Mouse (Mus musculus): ENCODE measurements around the gene Nhej1. TPM values are rescaled to one million over a fixed set of nuclear protein-coding genes. Genes with fewer than 3 reads are reported as not detected.

The Nhej1 gene
- polyA plus RNA-seq, 1 experiment from 2014 or later: 10.2 TPM

DNA sequence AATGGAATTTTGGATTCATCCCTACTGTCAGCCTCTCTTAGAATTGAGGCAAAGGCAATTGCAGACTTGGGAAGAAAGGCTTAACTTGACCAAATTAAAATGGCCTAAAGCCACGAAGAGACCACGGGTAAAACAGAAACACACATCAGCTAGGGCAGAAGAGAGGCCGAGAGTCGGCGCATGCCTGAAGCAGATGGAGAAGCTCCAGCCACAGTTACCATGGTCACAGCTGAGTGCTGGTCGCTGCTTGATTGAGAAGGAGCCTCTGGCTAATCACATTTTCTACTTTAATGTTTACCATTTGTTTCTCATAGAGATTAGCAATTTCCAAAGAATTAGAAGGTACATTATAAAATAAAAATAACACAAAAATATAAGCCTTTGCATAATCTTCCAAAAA lies 123.8 kb downstream of the Nhej1 start:
- 53% methylated on average over 6 of the region's 6 CpGs for WGBS

GRCm38 (mm10) chr1:75000496-75000895 lies 124.5 kb downstream of the Nhej1 start:
- 0% methylated on average over 1 of the region's 1 CpGs for WGBS
- H3K4me1 ChIP-seq (ENCODE audit: control insufficient read depth, insufficient read depth, low read length): peaks cover under 1% of the 10 kb centered on the region; the same call in 1 of the 2 replicates

More for the DNA sequence above, 123.8 kb downstream of the Nhej1 start:
- Histone ChIP-seq H3K36me3 (ENCODE audit: control insufficient read depth, insufficient read depth, low read length) (no peaks in the 10 kb centered on the region), H3K4me1 (ENCODE audit: control insufficient read depth, insufficient read depth, low read length) (peaks cover 4% of the 10 kb centered on the region; the same call in 1 of the 2 replicates), H3K27me3 (replicated peaks; ENCODE audit: control insufficient read depth, insufficient read depth, low read length) (no peaks in the 10 kb centered on the region), H3K9me3 (ENCODE audit: control insufficient read depth, low read length) (no peaks in the 10 kb centered on the region), H3K4me2 (ENCODE audit: low read depth, low read length) (no peak overlapping the region), H3K9ac (ENCODE audit: low read depth, low read length) (no peak overlapping the region), H3K27ac (ENCODE audit: low read length) (no peak overlapping the region), H3K4me3 (ENCODE audit: low read length) (no peak overlapping the region)
- ATAC-seq: no peak

DNA sequence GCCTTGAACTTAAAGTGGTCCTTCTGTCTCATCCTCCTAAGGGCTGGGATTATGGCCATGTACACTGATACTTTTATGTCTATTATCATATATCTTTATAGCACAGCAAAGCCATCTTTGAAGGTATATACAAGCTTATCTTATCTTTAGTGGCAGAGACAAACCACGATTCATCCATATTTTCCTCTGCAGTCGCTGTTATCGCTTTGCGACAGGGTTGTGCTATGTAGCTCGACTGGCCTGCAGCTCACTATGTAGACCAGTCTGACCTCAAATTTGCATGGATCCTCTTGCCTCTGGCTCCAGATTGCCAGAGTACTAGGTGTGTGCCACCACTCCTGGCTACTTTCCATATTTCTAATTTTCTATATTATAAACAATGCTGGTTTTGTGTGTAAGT lies 125.8 kb downstream of the Nhej1 start:
- H3K27ac ChIP-seq (ENCODE audit: low read length): no peak overlapping the region
- WGBS: 59% methylated on average over 5 of the region's 5 CpGs
- H3K4me2 ChIP-seq (ENCODE audit: low read depth, low read length): no peak overlapping the region
- H3K9me3 ChIP-seq (ENCODE audit: control insufficient read depth, low read length): no peaks in the 10 kb centered on the region
- no peak for ATAC-seq
- H3K4me1 ChIP-seq (ENCODE audit: control insufficient read depth, insufficient read depth, low read length): no peaks in the 10 kb centered on the region
- no peaks in the 10 kb centered on the region for H3K27me3 ChIP-seq (replicated peaks; ENCODE audit: control insufficient read depth, insufficient read depth, low read length)
- no peak overlapping the region for H3K9ac ChIP-seq (ENCODE audit: low read depth, low read length)
- no peaks in the 10 kb centered on the region for H3K36me3 ChIP-seq (ENCODE audit: control insufficient read depth, insufficient read depth, low read length)
- H3K4me3 ChIP-seq (ENCODE audit: low read length): no peak overlapping the region

More at GRCm38 (mm10) chr1:75000496-75000895, 124.5 kb downstream of the Nhej1 start:
- no peak overlapping the region for H3K4me2 ChIP-seq (ENCODE audit: low read depth, low read length)
- no peak for ATAC-seq
- H3K9me3 ChIP-seq (ENCODE audit: control insufficient read depth, low read length): no peaks in the 10 kb centered on the region
- no peak overlapping the region for H3K4me3 ChIP-seq (ENCODE audit: low read length)
- H3K27me3 ChIP-seq (replicated peaks; ENCODE audit: control insufficient read depth, insufficient read depth, low read length): no peaks in the 10 kb centered on the region
- no peak overlapping the region for H3K9ac ChIP-seq (ENCODE audit: low read depth, low read length)
- H3K27ac ChIP-seq (ENCODE audit: low read length): no peak overlapping the region
- H3K36me3 ChIP-seq (ENCODE audit: control insufficient read depth, insufficient read depth, low read length): no peaks in the 10 kb centered on the region

- no peak overlapping the region for H3K27ac ChIP-seq (ENCODE audit: low read length)
- H3K9ac ChIP-seq (ENCODE audit: low read depth, low read length): no peak overlapping the region
- no peaks in the 10 kb centered on the region for H3K9me3 ChIP-seq (ENCODE audit: control insufficient read depth, low read length)
- 73% methylated on average over 2 of the region's 2 CpGs for WGBS
- no peaks in the 10 kb centered on the region for H3K27me3 ChIP-seq (replicated peaks; ENCODE audit: control insufficient read depth, insufficient read depth, low read length)
- no peak for ATAC-seq
- no peaks in the 10 kb centered on the region for H3K36me3 ChIP-seq (ENCODE audit: control insufficient read depth, insufficient read depth, low read length)
- no peaks in the 10 kb centered on the region for H3K4me1 ChIP-seq (ENCODE audit: control insufficient read depth, insufficient read depth, low read length)
- H3K4me2 ChIP-seq (ENCODE audit: low read depth, low read length): no peak overlapping the region
- no peak overlapping the region for H3K4me3 ChIP-seq (ENCODE audit: low read length)
Measured at GRCm38 (mm10) chr1:74997231-74997630, 127.8 kb downstream of the Nhej1 start.

DNA sequence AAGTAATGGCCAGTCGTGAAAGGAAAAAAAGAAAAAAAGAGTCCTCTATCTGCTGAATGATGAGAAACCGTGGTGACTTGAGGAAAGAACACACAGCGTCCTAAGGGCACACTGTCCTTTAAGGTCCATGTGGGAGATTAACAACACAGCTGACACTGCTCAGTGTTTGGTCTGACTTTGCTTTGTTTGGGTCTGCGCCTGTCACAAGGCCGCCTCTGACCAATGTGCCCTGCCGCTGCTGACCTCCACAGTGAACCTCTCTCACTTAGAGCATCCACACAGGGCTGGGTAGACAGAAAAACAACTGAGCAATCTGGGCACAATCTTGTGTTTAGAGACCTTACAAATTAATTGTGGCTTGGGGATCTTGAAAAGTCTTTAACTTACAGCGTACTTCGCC lies 148.0 kb downstream of the Nhej1 start:
- no peaks in the 10 kb centered on the region for H3K4me1 ChIP-seq (ENCODE audit: control insufficient read depth, insufficient read depth, low read length)
- 76% methylated on average over 8 of the region's 8 CpGs for WGBS
- no peaks in the 10 kb centered on the region for H3K27me3 ChIP-seq (replicated peaks; ENCODE audit: control insufficient read depth, insufficient read depth, low read length)
- H3K4me3 ChIP-seq (ENCODE audit: low read length): no peak overlapping the region
- H3K9me3 ChIP-seq (ENCODE audit: control insufficient read depth, low read length): no peaks in the 10 kb centered on the region
- ATAC-seq: no peak
- H3K9ac ChIP-seq (ENCODE audit: low read depth, low read length): no peak overlapping the region
- no peak overlapping the region for H3K27ac ChIP-seq (ENCODE audit: low read length)
- no peak overlapping the region for H3K4me2 ChIP-seq (ENCODE audit: low read depth, low read length)
- H3K36me3 ChIP-seq (ENCODE audit: control insufficient read depth, insufficient read depth, low read length): no peaks in the 10 kb centered on the region

- no peak overlapping the region for H3K4me2 ChIP-seq (ENCODE audit: low read depth, low read length)
- 82% methylated on average over 1 of the region's 1 CpGs for WGBS
- no peak for ATAC-seq
Measured at GRCm38 (mm10) chr1:74975936-74976335, 149.1 kb downstream of the Nhej1 start.

GRCm38 (mm10) chr1:74973590-74973989 lies 151.4 kb downstream of the Nhej1 start:
- Histone ChIP-seq H3K36me3 (ENCODE audit: control insufficient read depth, insufficient read depth, low read length) (no peaks in the 10 kb centered on the region), H3K4me2 (ENCODE audit: low read depth, low read length) (no peak overlapping the region), H3K4me1 (ENCODE audit: control insufficient read depth, insufficient read depth, low read length) (peaks cover 13% of the 10 kb centered on the region), H3K9me3 (ENCODE audit: control insufficient read depth, low read length) (no peaks in the 10 kb centered on the region), H3K27me3 (replicated peaks; ENCODE audit: control insufficient read depth, insufficient read depth, low read length) (no peaks in the 10 kb centered on the region), H3K9ac (ENCODE audit: low read depth, low read length) (no peak overlapping the region), H3K27ac (ENCODE audit: low read length) (no peak overlapping the region), H3K4me3 (ENCODE audit: low read length) (no peak overlapping the region)
- 82% methylated on average over 6 of the region's 6 CpGs for WGBS
- no peak for ATAC-seq

More at GRCm38 (mm10) chr1:74975936-74976335, 149.1 kb downstream of the Nhej1 start:
- Histone ChIP-seq H3K4me3 (ENCODE audit: low read length) (no peak overlapping the region), H3K9me3 (ENCODE audit: control insufficient read depth, low read length) (no peaks in the 10 kb centered on the region), H3K4me1 (ENCODE audit: control insufficient read depth, insufficient read depth, low read length) (peaks cover 5% of the 10 kb centered on the region), H3K36me3 (ENCODE audit: control insufficient read depth, insufficient read depth, low read length) (no peaks in the 10 kb centered on the region), H3K27ac (ENCODE audit: low read length) (no peak overlapping the region), H3K27me3 (replicated peaks; ENCODE audit: control insufficient read depth, insufficient read depth, low read length) (no peaks in the 10 kb centered on the region), H3K9ac (ENCODE audit: low read depth, low read length) (no peak overlapping the region)

- ATAC-seq: peak; percentile 47
- no peak overlapping the region for H3K27ac ChIP-seq (ENCODE audit: low read length)
- 52% methylated on average over 4 of the region's 4 CpGs for WGBS
Measured at GRCm38 (mm10) chr1:74971353-74972050, 153.5 kb downstream of the Nhej1 start.

GRCm38 (mm10) chr1:74967962-74968580 lies 156.9 kb downstream of the Nhej1 start:
- Histone ChIP-seq H3K4me2 (ENCODE audit: low read depth, low read length) (no peak overlapping the region), H3K9me3 (ENCODE audit: control insufficient read depth, low read length) (no peaks in the 10 kb centered on the region), H3K4me3 (ENCODE audit: low read length) (no peak overlapping the region), H3K9ac (ENCODE audit: low read depth, low read length) (no peak overlapping the region), H3K4me1 (ENCODE audit: control insufficient read depth, insufficient read depth, low read length) (peaks cover 33% of the 10 kb centered on the region), H3K27me3 (replicated peaks; ENCODE audit: control insufficient read depth, insufficient read depth, low read length) (no peaks in the 10 kb centered on the region), H3K36me3 (ENCODE audit: control insufficient read depth, insufficient read depth, low read length) (no peaks in the 10 kb centered on the region), H3K27ac (ENCODE audit: low read length) (no peak overlapping the region)
- WGBS: 36% methylated on average over 8 of the region's 8 CpGs
- ATAC-seq: no peak

More at GRCm38 (mm10) chr1:74971353-74972050, 153.5 kb downstream of the Nhej1 start:
- Histone ChIP-seq H3K4me2 (ENCODE audit: low read depth, low read length) (no peak overlapping the region), H3K36me3 (ENCODE audit: control insufficient read depth, insufficient read depth, low read length) (no peaks in the 10 kb centered on the region), H3K4me1 (ENCODE audit: control insufficient read depth, insufficient read depth, low read length) (peaks cover 19% of the 10 kb centered on the region), H3K27me3 (replicated peaks; ENCODE audit: control insufficient read depth, insufficient read depth, low read length) (no peaks in the 10 kb centered on the region), H3K9me3 (ENCODE audit: control insufficient read depth, low read length) (no peaks in the 10 kb centered on the region), H3K9ac (ENCODE audit: low read depth, low read length) (no peak overlapping the region), H3K4me3 (ENCODE audit: low read length) (no peak overlapping the region)
